ENCODE assay signal across 26 mouse cellular contexts in genomic region chr7:111242646-111243045, GRCm38 (mm10).
DNase-seq lines count a peak whose midpoint lies in the region; ATAC-seq and TF ChIP-seq lines count a peak whose summit lies in the region.
"Had no signal": no experiment of that assay in that cellular context is flagged by ENCODE, and none has a peak within 500 bp of the region (broad histone marks: within the 10 kb centered on the region; RNA-seq: fewer than 3 reads in every experiment).

No protein-coding gene starts in this region.

- H3K9ac ChIP-seq in midbrain, embryonic 15.5 days: no peak overlapping the region
- H3K9ac ChIP-seq: embryonic facial prominence, embryonic 12.5 days; forebrain, embryonic 13.5 days; heart, embryonic 12.5 days; heart, embryonic 15.5 days; hindbrain, embryonic 15.5 days; intestine, embryonic 15.5 days had no signal

- no peaks in the 10 kb centered on the region for H3K9me3 ChIP-seq in midbrain, embryonic 10.5 days (replicated peaks)
- no peaks in the 10 kb centered on the region for H3K9me3 ChIP-seq in midbrain, embryonic 15.5 days
- H3K9me3 ChIP-seq in forebrain, embryonic 10.5 days: no peaks in the 10 kb centered on the region
- H3K9me3 ChIP-seq: embryonic facial prominence, embryonic 12.5 days; heart, embryonic 12.5 days; heart, embryonic 15.5 days; hindbrain, embryonic 10.5 days; hindbrain, embryonic 15.5 days; intestine, embryonic 15.5 days had no signal

- no peak for ATAC-seq in midbrain, embryonic 15.5 days (replicated peaks)
- ATAC-seq: activated CD4-positive, CD25-positive, alpha-beta regulatory T cell, adult 4 months; CD4-positive, CD25-positive, alpha-beta regulatory T cell, adult 4 months; forebrain, embryonic 13.5 days; forebrain, embryonic 16.5 days; intestine, embryonic 15.5 days had no signal

- H3K4me2 ChIP-seq in midbrain, embryonic 15.5 days: no peak overlapping the region
- H3K4me2 ChIP-seq: embryonic facial prominence, embryonic 12.5 days; forebrain, embryonic 13.5 days; heart, embryonic 12.5 days; heart, embryonic 15.5 days; hindbrain, embryonic 15.5 days; intestine, embryonic 15.5 days had no signal

- TF ChIP-seq POLR2A in brain, embryonic 14.5 days (IDR thresholded peaks at IDR 0.05; ENCODE audit: borderline replicate concordance, extremely low read depth, insufficient read depth, insufficient read length, poor library complexity, severe bottlenecking): no peak

- H3K36me3 ChIP-seq in midbrain, embryonic 10.5 days: no peaks in the 10 kb centered on the region
- H3K36me3 ChIP-seq in midbrain, embryonic 15.5 days (replicated peaks): no peaks in the 10 kb centered on the region
- H3K36me3 ChIP-seq in forebrain, embryonic 10.5 days (replicated peaks): no peaks in the 10 kb centered on the region
- H3K36me3 ChIP-seq: embryonic facial prominence, embryonic 12.5 days; heart, embryonic 12.5 days; heart, embryonic 15.5 days; hindbrain, embryonic 10.5 days; hindbrain, embryonic 15.5 days; intestine, embryonic 15.5 days had no signal

- DNase-seq in midbrain, embryonic 10.5 days (ENCODE audit: low spot score): peak; percentile 16
- DNase-seq in brain, embryonic 14.5 days (ENCODE audit: low read depth): peak; percentile 37
- peak; percentile 93 for DNase-seq in retina, embryonic 14.5 days (ENCODE audit: low spot score)
- DNase-seq in forebrain, embryonic 10.5 days (ENCODE audit: extremely low spot score, low spot score): no peak
- DNase-seq in layer of hippocampus, adult 9-10 months (ENCODE audit: low spot score): no peak
- DNase-seq: adrenal gland, adult 8-10 months; adrenal gland, postnatal 25 days; cerebellum, adult 18-20 months; cerebellum, adult 9-10 months; cerebellum, postnatal 14 days; gastrocnemius, postnatal 10 days; gastrocnemius, postnatal 36 days; heart, postnatal 10 days; heart, postnatal 36 days had no signal

- H3K27me3 ChIP-seq in midbrain, embryonic 10.5 days (ENCODE audit: low read depth, poor library complexity, severe bottlenecking): no peaks in the 10 kb centered on the region
- H3K27me3 ChIP-seq in midbrain, embryonic 15.5 days (replicated peaks): no peaks in the 10 kb centered on the region
- no peaks in the 10 kb centered on the region for H3K27me3 ChIP-seq in forebrain, embryonic 10.5 days (ENCODE audit: poor library complexity, severe bottlenecking)
- H3K27me3 ChIP-seq: embryonic facial prominence, embryonic 12.5 days; forebrain, embryonic 13.5 days; heart, embryonic 12.5 days; heart, embryonic 15.5 days; hindbrain, embryonic 15.5 days; intestine, embryonic 15.5 days had no signal

- no peak overlapping the region for H3K27ac ChIP-seq in midbrain, embryonic 10.5 days (replicated peaks)
- no peak overlapping the region for H3K27ac ChIP-seq in midbrain, embryonic 15.5 days
- H3K27ac ChIP-seq in forebrain, embryonic 10.5 days: no peak overlapping the region
- H3K27ac ChIP-seq: embryonic facial prominence, embryonic 12.5 days; forebrain, embryonic 13.5 days; heart, embryonic 15.5 days; hindbrain, embryonic 10.5 days; hindbrain, embryonic 15.5 days; intestine, embryonic 15.5 days had no signal

- H3K4me1 ChIP-seq in midbrain, embryonic 10.5 days: peaks cover 5% of the 10 kb centered on the region; the same call in 1 of the 2 replicates
- no peaks in the 10 kb centered on the region for H3K4me1 ChIP-seq in midbrain, embryonic 15.5 days
- H3K4me1 ChIP-seq in forebrain, embryonic 10.5 days: no peaks in the 10 kb centered on the region
- H3K4me1 ChIP-seq: embryonic facial prominence, embryonic 12.5 days; forebrain, embryonic 13.5 days; heart, embryonic 12.5 days; hindbrain, embryonic 10.5 days; intestine, embryonic 15.5 days had no signal

- WGBS in midbrain, embryonic 10.5 days: 78% methylated on average over 10 of the region's 10 CpGs
- WGBS in midbrain, embryonic 15.5 days: 56% methylated on average over 10 of the region's 10 CpGs
- 78% methylated on average over 10 of the region's 10 CpGs for WGBS in forebrain, embryonic 10.5 days

- H3K4me3 ChIP-seq in midbrain, embryonic 10.5 days: no peak overlapping the region
- H3K4me3 ChIP-seq in midbrain, embryonic 15.5 days: no peak overlapping the region
- H3K4me3 ChIP-seq in forebrain, embryonic 10.5 days: no peak overlapping the region
- H3K4me3 ChIP-seq: embryonic facial prominence, embryonic 12.5 days; erythroblast, embryonic 14.5 days; forebrain, embryonic 13.5 days; heart, embryonic 12.5 days; heart, embryonic 15.5 days; hindbrain, embryonic 10.5 days; hindbrain, embryonic 15.5 days; intestine, embryonic 15.5 days had no signal

- no peak for TF ChIP-seq CTCF in brain, embryonic 14.5 days (IDR thresholded peaks at IDR 0.05; ENCODE audit: borderline replicate concordance, extremely low read depth, insufficient read depth, insufficient read length)

Comparison
In these comparisons a context has a peak if more than half of its experiments do, and no peak if none do; other contexts are left out.
1. DNase-seq: peak in midbrain, embryonic 10.5 days (single experiment), brain, embryonic 14.5 days (single experiment) and retina, embryonic 14.5 days (single experiment); none in forebrain, embryonic 10.5 days (single experiment) and layer of hippocampus, adult 9-10 months (single experiment).